Mouse (Mus musculus) testis, postnatal 14 days (tissue): ENCODE data around the gene Scamp5.

ENCODE experiments used
- DNase-seq: peaks from one replicate; pipeline ENCODE4 v3.0.0; 2021; ENCODE audit warnings: low spot score

Scamp5 gene

GRCm38 (mm10) chr9:57419521-57420267 is 48.2 kb downstream of the Scamp5 start:
- no peak for DNase-seq

- DNase-seq = no peak
Observed at GRCm38 (mm10) chr9:57417341-57417740, 50.5 kb downstream of the Scamp5 start.

- DNase-seq = no peak
Observed at GRCm38 (mm10) chr9:57407120-57407905, 60.5 kb downstream of the Scamp5 start.

- DNase-seq = no peak
Observed at GRCm38 (mm10) chr9:57406395-57406794, 61.5 kb downstream of the Scamp5 start.

GRCm38 (mm10) chr9:57404036-57404435 is 63.8 kb downstream of the Scamp5 start:
- DNase-seq = no peak

GRCm38 (mm10) chr9:57402318-57403251 is 65.3 kb downstream of the Scamp5 start:
- DNase-seq = no peak

GRCm38 (mm10) chr9:57398773-57399172 is 69.1 kb downstream of the Scamp5 start:
- no peak for DNase-seq

GRCm38 (mm10) chr9:57392892-57393291 is 75.0 kb downstream of the Scamp5 start:
- no peak for DNase-seq
